Mouse (Mus musculus) lung, postnatal 25 days (tissue): ENCODE results near the gene Psmd14.

Experiments
- DNase-seq: peaks from one replicate; pipeline ENCODE4 v3.0.0; 2022; ENCODE audit warnings: low spot score

The Psmd14 gene

GRCm38 (mm10) chr2:61760044-61760443 lies 48.5 kb downstream of the Psmd14 start:
- no peak for DNase-seq

- no peak for DNase-seq
Observed at GRCm38 (mm10) chr2:61764470-61765105, 53.1 kb downstream of the Psmd14 start.

- DNase-seq: no peak
Observed at GRCm38 (mm10) chr2:61765526-61765925, 54.0 kb downstream of the Psmd14 start.

- DNase-seq: no peak
Observed at GRCm38 (mm10) chr2:61780794-61781193, 69.3 kb downstream of the Psmd14 start.

- no peak for DNase-seq
Observed at GRCm38 (mm10) chr2:61794960-61795359, 83.5 kb downstream of the Psmd14 start.

GRCm38 (mm10) chr2:61798048-61798447 lies 86.6 kb downstream of the Psmd14 start:
- no peak for DNase-seq

GRCm38 (mm10) chr2:61802656-61803251 lies 91.3 kb downstream of the Psmd14 start, which contains the start of gene Tbr1:
TSS of gene Tbr1 (plus strand) at chr2:61802930.
- DNase-seq: no peak

- no peak for DNase-seq
Observed at GRCm38 (mm10) chr2:61803443-61804367, 92.2 kb downstream of the Psmd14 start.

- no peak for DNase-seq
Observed at GRCm38 (mm10) chr2:61804382-61804840, 92.9 kb downstream of the Psmd14 start.

- no peak for DNase-seq
Observed at GRCm38 (mm10) chr2:61804841-61805540, 93.5 kb downstream of the Psmd14 start.

- DNase-seq: no peak
Observed at GRCm38 (mm10) chr2:61805541-61806345, 94.2 kb downstream of the Psmd14 start.

- DNase-seq: no peak
Observed at GRCm38 (mm10) chr2:61806346-61806825, 94.9 kb downstream of the Psmd14 start.

- DNase-seq: no peak
Observed at GRCm38 (mm10) chr2:61807151-61807550, 95.7 kb downstream of the Psmd14 start.

GRCm38 (mm10) chr2:61807781-61808180 lies 96.3 kb downstream of the Psmd14 start:
- DNase-seq: no peak

GRCm38 (mm10) chr2:61808776-61809175 lies 97.3 kb downstream of the Psmd14 start:
- DNase-seq: no peak

GRCm38 (mm10) chr2:61809381-61809780 lies 97.9 kb downstream of the Psmd14 start:
- DNase-seq: no peak

GRCm38 (mm10) chr2:61810751-61811150 lies 99.3 kb downstream of the Psmd14 start:
- no peak for DNase-seq

- DNase-seq: no peak
Observed at GRCm38 (mm10) chr2:61811163-61811506, 99.6 kb downstream of the Psmd14 start.

- no peak for DNase-seq
Observed at GRCm38 (mm10) chr2:61811507-61812421, 100.3 kb downstream of the Psmd14 start.

GRCm38 (mm10) chr2:61812536-61812935 lies 101.0 kb downstream of the Psmd14 start:
- DNase-seq: no peak
